Mouse (Mus musculus): ENCODE data around the gene Sox8. TPM values are rescaled to one million over a fixed set of nuclear protein-coding genes. Genes with fewer than 3 reads are reported as not detected.

Sox8 gene
- polyA plus RNA-seq, 1 experiment from 2014 or later = 2.9 TPM

DNA sequence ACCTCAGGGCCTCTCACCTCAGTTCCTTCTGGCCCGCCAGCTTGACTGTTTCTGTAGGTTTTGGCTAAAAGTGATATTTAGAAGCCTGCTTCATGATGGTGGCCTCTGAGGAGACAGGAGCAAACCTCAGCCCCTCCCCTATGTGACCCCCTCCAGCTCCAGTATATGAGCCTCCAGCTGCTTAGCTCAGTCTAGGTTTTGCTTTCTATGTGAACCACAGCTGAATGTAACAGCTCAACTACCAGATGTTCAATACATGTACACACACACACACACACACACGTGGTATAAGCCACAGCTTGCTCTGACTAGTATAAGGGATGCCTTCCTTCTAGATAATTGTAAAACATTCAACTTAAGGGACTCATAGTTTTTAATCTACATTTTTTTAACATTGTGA, 5.5 kb upstream of the Sox8 start:
- peaks cover 3% of the 10 kb centered on the region; the same call in 1 of the 2 replicates for H3K27me3 ChIP-seq (ENCODE audit: control insufficient read depth, insufficient read depth, low read length)
- no peak overlapping the region for H3K9ac ChIP-seq (ENCODE audit: low read depth, low read length)
- H3K4me3 ChIP-seq (ENCODE audit: low read depth, low read length) = no peak overlapping the region
- H3K36me3 ChIP-seq (ENCODE audit: control insufficient read depth, insufficient read depth, low read length) = no peaks in the 10 kb centered on the region
- H3K4me2 ChIP-seq = no peak overlapping the region
- 68% methylated on average over 2 of the region's 2 CpGs for WGBS (ENCODE audit: insufficient replicate concordance)
- H3K27ac ChIP-seq (ENCODE audit: low read depth, low read length) = no peak overlapping the region
- peaks cover 25% of the 10 kb centered on the region for H3K4me1 ChIP-seq (ENCODE audit: control insufficient read depth, insufficient read depth, low read length)
- no peaks in the 10 kb centered on the region for H3K9me3 ChIP-seq (replicated peaks; ENCODE audit: control insufficient read depth, low read length)
- ATAC-seq (replicated peaks; ENCODE audit: insufficient number of reproducible peaks, low FRiP score, low TSS enrichment) = no peak

DNA sequence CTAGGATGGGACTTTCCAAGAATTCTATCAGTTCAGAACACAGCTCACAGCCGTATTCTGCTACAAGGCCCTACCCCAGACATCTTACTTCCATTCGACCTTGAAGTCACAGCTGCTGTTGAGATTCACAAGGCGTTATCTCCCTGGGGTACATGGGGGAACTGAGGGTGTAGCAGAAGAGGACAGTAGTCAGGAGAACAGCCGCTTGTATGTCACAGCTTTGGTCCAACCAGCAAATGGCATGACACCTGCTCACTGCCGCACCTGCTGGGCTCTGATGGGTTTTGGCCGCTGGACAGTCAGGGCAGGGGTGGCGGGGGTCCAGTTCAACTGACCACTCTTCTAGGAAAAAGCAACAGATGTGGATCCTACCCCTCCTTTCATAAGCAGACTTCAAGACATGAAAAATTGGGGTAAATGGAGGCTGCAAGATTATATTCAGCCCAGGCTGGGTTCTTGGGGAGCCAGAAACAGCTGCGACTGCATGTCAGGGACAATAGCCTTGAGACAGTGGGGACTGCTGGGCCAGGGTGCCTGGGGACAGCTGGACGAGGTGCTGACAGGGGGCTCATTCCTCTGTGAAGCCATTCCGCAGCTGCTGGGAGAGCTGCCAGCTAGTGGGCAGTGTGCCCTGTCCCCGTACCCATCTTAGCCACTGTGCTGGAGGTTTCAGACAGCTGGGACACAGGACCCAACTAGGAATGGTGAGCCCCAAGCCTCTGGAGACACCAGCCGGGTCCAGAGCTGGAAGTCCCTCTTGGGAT, 4.9 kb upstream of the Sox8 start:
- H3K27me3 ChIP-seq (ENCODE audit: control insufficient read depth, insufficient read depth, low read length) = peaks cover 4% of the 10 kb centered on the region
- H3K4me1 ChIP-seq (ENCODE audit: control insufficient read depth, insufficient read depth, low read length) = peaks cover 27% of the 10 kb centered on the region
- no peak overlapping the region for H3K4me3 ChIP-seq (ENCODE audit: low read depth, low read length)
- 58% methylated on average over 12 of the region's 12 CpGs for WGBS (ENCODE audit: insufficient replicate concordance)
- H3K27ac ChIP-seq (ENCODE audit: low read depth, low read length) = no peak overlapping the region
- H3K9me3 ChIP-seq (replicated peaks; ENCODE audit: control insufficient read depth, low read length) = no peaks in the 10 kb centered on the region
- H3K36me3 ChIP-seq (ENCODE audit: control insufficient read depth, insufficient read depth, low read length) = no peaks in the 10 kb centered on the region
- peak overlapping the region; percentile 10; the same call in 1 of the 2 replicates for H3K4me2 ChIP-seq
- H3K9ac ChIP-seq (ENCODE audit: low read depth, low read length) = 0 out of 2 replicates have a peak overlapping the region, but pooled peaks have one; percentile 34
- ATAC-seq (replicated peaks; ENCODE audit: insufficient number of reproducible peaks, low FRiP score, low TSS enrichment) = no peak

DNA sequence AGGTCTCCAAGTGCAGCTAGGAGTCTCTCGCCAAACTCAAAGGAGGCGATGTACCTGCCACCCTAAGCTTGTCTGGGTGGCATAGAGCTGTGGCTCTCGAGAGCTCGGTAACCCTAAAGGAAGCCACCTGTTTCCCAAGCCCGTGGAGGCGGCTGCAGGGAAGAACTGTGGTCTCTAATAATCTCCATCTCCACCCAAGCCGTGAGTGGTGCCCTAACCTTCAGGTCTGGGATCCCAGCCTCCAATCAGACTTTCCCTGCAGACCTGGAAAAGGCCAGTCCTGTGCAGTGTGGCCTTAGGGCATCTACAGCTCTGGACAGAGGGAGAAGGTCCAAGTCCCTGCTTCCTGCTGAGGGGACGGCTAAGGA, 951 bp upstream of the Sox8 start:
- H3K27me3 ChIP-seq (ENCODE audit: control insufficient read depth, insufficient read depth, low read length) = peaks cover 36% of the 10 kb centered on the region
- H3K4me1 ChIP-seq (ENCODE audit: control insufficient read depth, insufficient read depth, low read length) = peaks cover 26% of the 10 kb centered on the region

GRCm38 (mm10) chr17:25569833-25570647, 446 bp downstream of the Sox8 start:
- ATAC-seq (replicated peaks; ENCODE audit: insufficient number of reproducible peaks, low FRiP score, low TSS enrichment) = peak; percentile 13; the same call in 1 of the 2 replicates

More for the DNA sequence above, 951 bp upstream of the Sox8 start:
- H3K4me2 ChIP-seq = peak overlapping the region; percentile 98
- H3K27ac ChIP-seq (ENCODE audit: low read depth, low read length) = no peak overlapping the region
- peak overlapping the region; percentile 52; the same call in 1 of the 2 replicates for H3K9ac ChIP-seq (ENCODE audit: low read depth, low read length)
- H3K9me3 ChIP-seq (replicated peaks; ENCODE audit: control insufficient read depth, low read length) = no peaks in the 10 kb centered on the region
- H3K36me3 ChIP-seq (ENCODE audit: control insufficient read depth, insufficient read depth, low read length) = no peaks in the 10 kb centered on the region
- 4% methylated on average over 8 of the region's 8 CpGs for WGBS (ENCODE audit: insufficient replicate concordance)
- no peak for ATAC-seq (replicated peaks; ENCODE audit: insufficient number of reproducible peaks, low FRiP score, low TSS enrichment)
- H3K4me3 ChIP-seq (ENCODE audit: low read depth, low read length) = peak overlapping the region; percentile 68

GRCm38 (mm10) chr17:25568880-25569279, 1.6 kb downstream of the Sox8 start:
- Histone ChIP-seq H3K36me3 (ENCODE audit: control insufficient read depth, insufficient read depth, low read length) (no peaks in the 10 kb centered on the region), H3K27me3 (ENCODE audit: control insufficient read depth, insufficient read depth, low read length) (peaks cover 36% of the 10 kb centered on the region), H3K27ac (ENCODE audit: low read depth, low read length) (no peak overlapping the region), H3K4me3 (ENCODE audit: low read depth, low read length) (no peak overlapping the region), H3K4me1 (ENCODE audit: control insufficient read depth, insufficient read depth, low read length) (peaks cover 20% of the 10 kb centered on the region), H3K4me2 (peak overlapping the region; percentile 98), H3K9me3 (replicated peaks; ENCODE audit: control insufficient read depth, low read length) (no peaks in the 10 kb centered on the region), H3K9ac (ENCODE audit: low read depth, low read length) (no peak overlapping the region)
- ATAC-seq (replicated peaks; ENCODE audit: insufficient number of reproducible peaks, low FRiP score, low TSS enrichment) = no peak
- 81% methylated on average over 11 of the region's 11 CpGs for WGBS (ENCODE audit: insufficient replicate concordance)

More at GRCm38 (mm10) chr17:25569833-25570647, 446 bp downstream of the Sox8 start:
- Histone ChIP-seq H3K27me3 (ENCODE audit: control insufficient read depth, insufficient read depth, low read length) (peaks cover 36% of the 10 kb centered on the region), H3K9me3 (replicated peaks; ENCODE audit: control insufficient read depth, low read length) (no peaks in the 10 kb centered on the region), H3K36me3 (ENCODE audit: control insufficient read depth, insufficient read depth, low read length) (no peaks in the 10 kb centered on the region), H3K9ac (ENCODE audit: low read depth, low read length) (peak overlapping the region; percentile 52), H3K27ac (ENCODE audit: low read depth, low read length) (no peak overlapping the region), H3K4me1 (ENCODE audit: control insufficient read depth, insufficient read depth, low read length) (peaks cover 22% of the 10 kb centered on the region), H3K4me2 (peak overlapping the region; percentile 98), H3K4me3 (ENCODE audit: low read depth, low read length) (peak overlapping the region; percentile 68)
- WGBS (ENCODE audit: insufficient replicate concordance) = 5% methylated on average over 54 of the region's 54 CpGs

DNA sequence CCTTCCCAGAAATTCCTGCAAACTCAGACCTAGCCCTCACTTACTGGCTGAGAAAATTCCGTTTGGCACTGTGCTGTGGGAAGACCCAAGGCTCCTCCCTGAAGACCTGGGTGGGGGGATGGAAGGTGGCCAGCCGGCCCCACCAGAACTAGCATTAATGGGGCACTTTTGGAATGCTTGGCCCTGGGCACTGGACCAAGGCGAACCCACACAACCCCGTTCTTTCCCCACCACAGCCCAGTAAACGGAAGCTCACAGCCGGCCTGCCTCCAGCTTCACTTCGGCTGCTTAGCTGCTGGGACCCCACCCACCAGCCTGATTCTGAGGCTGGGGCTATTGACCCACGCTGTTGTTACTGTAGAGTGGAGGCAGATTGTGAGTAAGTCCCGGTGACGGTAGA, 2.3 kb downstream of the Sox8 start:
- ATAC-seq (replicated peaks; ENCODE audit: insufficient number of reproducible peaks, low FRiP score, low TSS enrichment) = no peak
- no peak overlapping the region for H3K4me3 ChIP-seq (ENCODE audit: low read depth, low read length)
- peaks cover 36% of the 10 kb centered on the region for H3K27me3 ChIP-seq (ENCODE audit: control insufficient read depth, insufficient read depth, low read length)
- no peak overlapping the region; the same call in 1 of the 2 replicates for H3K4me2 ChIP-seq
- WGBS (ENCODE audit: insufficient replicate concordance) = 46% methylated on average over 10 of the region's 10 CpGs
- no peak overlapping the region for H3K9ac ChIP-seq (ENCODE audit: low read depth, low read length)
- H3K36me3 ChIP-seq (ENCODE audit: control insufficient read depth, insufficient read depth, low read length) = no peaks in the 10 kb centered on the region
- peaks cover 24% of the 10 kb centered on the region for H3K4me1 ChIP-seq (ENCODE audit: control insufficient read depth, insufficient read depth, low read length)
- H3K27ac ChIP-seq (ENCODE audit: low read depth, low read length) = no peak overlapping the region
- no peaks in the 10 kb centered on the region for H3K9me3 ChIP-seq (replicated peaks; ENCODE audit: control insufficient read depth, low read length)

DNA sequence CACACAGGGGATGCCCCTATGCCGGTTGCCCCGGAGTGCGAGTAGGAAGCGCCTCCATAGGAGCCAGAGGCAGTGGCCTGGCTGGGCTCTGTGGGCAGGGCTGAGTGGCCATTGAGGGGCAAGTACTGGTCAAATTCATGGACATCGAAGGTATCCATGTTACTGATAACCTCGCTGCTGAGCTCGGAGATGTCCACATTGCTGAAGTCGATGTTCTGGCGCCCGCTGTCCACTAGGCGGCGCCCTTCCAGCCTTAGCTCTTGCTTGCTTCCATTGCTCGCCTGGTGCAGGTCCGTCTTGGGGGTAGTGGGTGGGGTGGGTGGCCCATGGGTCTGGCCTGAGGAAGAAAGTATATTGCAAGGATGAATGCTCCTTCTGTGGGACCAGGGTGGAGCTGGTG, 2.7 kb downstream of the Sox8 start:
- H3K36me3 ChIP-seq (ENCODE audit: control insufficient read depth, insufficient read depth, low read length) = no peaks in the 10 kb centered on the region
- H3K4me1 ChIP-seq (ENCODE audit: control insufficient read depth, insufficient read depth, low read length) = peaks cover 24% of the 10 kb centered on the region
- no peaks in the 10 kb centered on the region for H3K9me3 ChIP-seq (replicated peaks; ENCODE audit: control insufficient read depth, low read length)
- H3K9ac ChIP-seq (ENCODE audit: low read depth, low read length) = no peak overlapping the region
- peaks cover 36% of the 10 kb centered on the region for H3K27me3 ChIP-seq (ENCODE audit: control insufficient read depth, insufficient read depth, low read length)
- no peak overlapping the region for H3K27ac ChIP-seq (ENCODE audit: low read depth, low read length)
- H3K4me3 ChIP-seq (ENCODE audit: low read depth, low read length) = no peak overlapping the region
- 20% methylated on average over 14 of the region's 14 CpGs for WGBS (ENCODE audit: insufficient replicate concordance)
- no peak for ATAC-seq (replicated peaks; ENCODE audit: insufficient number of reproducible peaks, low FRiP score, low TSS enrichment)
- peak overlapping the region; percentile 19; the same call in 1 of the 2 replicates for H3K4me2 ChIP-seq

GRCm38 (mm10) chr17:25567261-25567660, 3.2 kb downstream of the Sox8 start:
- peaks cover 24% of the 10 kb centered on the region for H3K4me1 ChIP-seq (ENCODE audit: control insufficient read depth, insufficient read depth, low read length)
- no peak overlapping the region for H3K4me3 ChIP-seq (ENCODE audit: low read depth, low read length)
- H3K9ac ChIP-seq (ENCODE audit: low read depth, low read length) = no peak overlapping the region
- H3K36me3 ChIP-seq (ENCODE audit: control insufficient read depth, insufficient read depth, low read length) = no peaks in the 10 kb centered on the region
- no peak overlapping the region for H3K4me2 ChIP-seq
- peaks cover 34% of the 10 kb centered on the region for H3K27me3 ChIP-seq (ENCODE audit: control insufficient read depth, insufficient read depth, low read length)
- no peak overlapping the region for H3K27ac ChIP-seq (ENCODE audit: low read depth, low read length)
- WGBS (ENCODE audit: insufficient replicate concordance) = 74% methylated on average over 13 of the region's 13 CpGs
- ATAC-seq (replicated peaks; ENCODE audit: insufficient number of reproducible peaks, low FRiP score, low TSS enrichment) = no peak
- no peaks in the 10 kb centered on the region for H3K9me3 ChIP-seq (replicated peaks; ENCODE audit: control insufficient read depth, low read length)

All from heart, embryonic 11.5 days (tissue).